Mouse (Mus musculus) ES-Bruce4 (cell line): ENCODE measurements at regions not wholly inside any gene's neighbourhood (a gene's known extent, or its start where the extent isn't known, plus 50 kb on each side); places are given as distances from the start of the nearest gene placed in this dataset.

ENCODE experiments used
- H3K27ac ChIP-seq: 2 replicates; pipeline ENCODE4 v1.5.1; 2012; ENCODE audit warnings: low read length, inconsistent platforms; ENCODE audit not compliant: insufficient read depth
- H3K27me3 ChIP-seq: 2 replicates; pipeline ENCODE4 v1.6.1; 2012; ENCODE audit warnings: mild to moderate bottlenecking, low read length, inconsistent platforms; ENCODE audit not compliant: control insufficient read depth, poor library complexity, insufficient read depth, severe bottlenecking
- H3K36me3 ChIP-seq: 2 replicates; pipeline ENCODE4 v1.6.1; 2012; ENCODE audit warnings: inconsistent platforms, mild to moderate bottlenecking, low read length, moderate library complexity; ENCODE audit not compliant: control insufficient read depth, poor library complexity, insufficient read depth, severe bottlenecking
- H3K4me1 ChIP-seq: one replicate; pipeline ENCODE4 v1.8.1; 2011; ENCODE audit warnings: low read length; ENCODE audit not compliant: control insufficient read depth, insufficient read depth
- H3K4me3 ChIP-seq: 2 replicates; pipeline ENCODE4 v1.5.1; 2011; ENCODE audit warnings: low read depth, mild to moderate bottlenecking, low read length
- H3K9ac ChIP-seq: 2 replicates; pipeline ENCODE4 v1.6.1; 2012; ENCODE audit warnings: low read depth, mild to moderate bottlenecking, inconsistent platforms; ENCODE audit not compliant: poor library complexity, severe bottlenecking
- H3K9me3 ChIP-seq: replicated peaks from 2 replicates; pipeline ENCODE4 v1.6.1; 2012; ENCODE audit warnings: mild to moderate bottlenecking, low read length, inconsistent platforms; ENCODE audit not compliant: control insufficient read depth, poor library complexity, insufficient read depth, severe bottlenecking
- CTCF ChIP-seq: IDR thresholded peaks from one replicate; pipeline ENCODE4 v1.8.1; 2011; ENCODE audit warnings: low read depth, low read length
- EP300 ChIP-seq: IDR thresholded peaks from 2 replicates; pipeline ENCODE4 v1.6.1; 2011; ENCODE audit warnings: low read depth, low read length; ENCODE audit not compliant: insufficient read depth
- POLR2A ChIP-seq: IDR thresholded peaks from one replicate; pipeline ENCODE4 v1.8.1; 2011; ENCODE audit warnings: low read length; ENCODE audit not compliant: insufficient read depth

- no peaks in the 10 kb centered on the region for H3K27me3 ChIP-seq
- H3K4me1 ChIP-seq = no peaks in the 10 kb centered on the region
- no peak overlapping the region for H3K4me3 ChIP-seq
- H3K9ac ChIP-seq = no peak overlapping the region
- H3K36me3 ChIP-seq = no peaks in the 10 kb centered on the region
- no peak for TF ChIP-seq POLR2A
- TF ChIP-seq CTCF = no peak
- no peak for TF ChIP-seq EP300
- H3K9me3 ChIP-seq = no peaks in the 10 kb centered on the region
- H3K27ac ChIP-seq = no peak overlapping the region
Observed at GRCm38 (mm10) chr12:13129677-13130082, 119.3 kb downstream of the Ddx1 start.

- Histone ChIP-seq H3K9me3 (no peaks in the 10 kb centered on the region), H3K27ac (no peak overlapping the region), H3K4me1 (no peaks in the 10 kb centered on the region), H3K27me3 (no peaks in the 10 kb centered on the region), H3K4me3 (no peak overlapping the region), H3K9ac (no peak overlapping the region), H3K36me3 (no peaks in the 10 kb centered on the region)
- no peak for TF ChIP-seq EP300
- no peak for TF ChIP-seq POLR2A
- no peak for TF ChIP-seq CTCF
Observed at GRCm38 (mm10) chr12:13127407-13127806, 121.6 kb downstream of the Ddx1 start.

DNA sequence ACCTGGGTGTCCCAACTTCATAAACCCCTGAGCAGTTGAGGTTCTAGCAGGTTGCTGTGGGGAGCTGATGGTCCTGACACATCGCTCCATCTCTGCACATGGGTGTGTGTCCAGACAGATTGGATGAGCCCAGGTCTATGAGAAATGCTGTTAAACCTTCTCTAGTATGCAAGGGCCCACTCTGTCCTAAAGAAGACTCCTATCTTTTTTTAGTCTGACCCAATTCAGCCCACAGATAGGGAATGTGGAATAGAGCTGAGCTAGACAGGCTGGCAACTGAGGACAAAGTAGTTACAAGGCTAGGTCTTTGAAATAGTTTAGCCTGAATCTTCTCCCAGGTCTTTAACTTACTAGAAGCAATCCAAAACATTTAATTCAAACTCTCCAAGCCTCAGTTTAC is 124.0 kb downstream of the Ddx1 start:
- no peak overlapping the region for H3K9ac ChIP-seq
- H3K4me1 ChIP-seq = no peaks in the 10 kb centered on the region
- H3K9me3 ChIP-seq = peaks cover 4% of the 10 kb centered on the region; the same call in 1 of the 2 replicates
- H3K36me3 ChIP-seq = no peaks in the 10 kb centered on the region
- no peak overlapping the region for H3K4me3 ChIP-seq
- no peak overlapping the region for H3K27ac ChIP-seq
- H3K27me3 ChIP-seq = no peaks in the 10 kb centered on the region
- no peak for TF ChIP-seq CTCF
- TF ChIP-seq EP300 = no peak
- no peak for TF ChIP-seq POLR2A

DNA sequence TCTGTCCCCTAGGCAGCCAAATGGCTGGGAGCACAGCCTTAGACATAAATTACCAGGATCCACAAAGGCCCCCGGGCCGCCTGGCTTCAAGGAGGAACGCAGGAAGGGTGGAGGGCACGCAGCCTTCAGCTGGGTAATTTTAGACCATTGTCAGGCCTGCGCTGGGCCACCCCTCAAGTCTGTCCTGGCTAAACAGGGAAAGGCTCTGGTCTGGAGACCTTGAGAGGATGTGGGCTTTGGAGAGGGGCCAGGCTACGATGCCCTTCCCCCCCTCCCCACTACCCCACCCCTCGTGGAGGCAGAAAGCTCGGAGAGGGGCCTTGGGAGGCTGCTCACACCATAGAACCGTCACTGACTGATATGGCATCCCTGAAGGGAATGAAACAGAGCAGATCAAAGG is 126.7 kb downstream of the Ddx1 start:
- Histone ChIP-seq H3K27me3 (no peaks in the 10 kb centered on the region), H3K36me3 (no peaks in the 10 kb centered on the region), H3K27ac (no peak overlapping the region), H3K9me3 (peaks cover 6% of the 10 kb centered on the region; the same call in 1 of the 2 replicates), H3K9ac (no peak overlapping the region), H3K4me1 (no peaks in the 10 kb centered on the region), H3K4me3 (no peak overlapping the region)
- TF ChIP-seq POLR2A (no peak), CTCF (no peak), EP300 (no peak)

- Histone ChIP-seq H3K36me3 (no peaks in the 10 kb centered on the region), H3K4me1 (no peaks in the 10 kb centered on the region), H3K4me3 (no peak overlapping the region), H3K9me3 (peaks cover 6% of the 10 kb centered on the region; the same call in 1 of the 2 replicates), H3K27me3 (no peaks in the 10 kb centered on the region), H3K27ac (no peak overlapping the region), H3K9ac (no peak overlapping the region)
- no peak for TF ChIP-seq POLR2A
- no peak for TF ChIP-seq EP300
- TF ChIP-seq CTCF = no peak
Observed at GRCm38 (mm10) chr12:13120581-13120980, 128.4 kb downstream of the Ddx1 start.

DNA sequence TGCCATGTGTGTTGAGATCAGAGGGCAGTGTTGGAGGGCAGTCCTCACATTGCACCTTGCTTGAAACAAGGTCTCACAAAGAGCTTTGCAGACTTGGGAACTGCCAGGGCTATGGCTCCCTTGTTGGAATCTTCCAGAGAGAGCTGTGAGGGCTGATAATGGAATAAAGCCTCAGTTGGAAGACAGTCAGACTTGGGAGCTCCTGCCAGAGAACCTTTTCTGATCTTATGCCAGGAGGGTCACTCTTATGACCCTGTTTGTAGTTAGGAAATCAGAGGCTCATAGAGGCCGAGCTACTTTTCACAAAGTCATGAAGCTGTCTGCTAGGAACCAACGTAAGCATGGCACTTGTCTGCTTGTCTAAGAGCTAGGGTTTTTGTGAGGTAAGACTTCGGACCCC is 129.4 kb downstream of the Ddx1 start:
- no peak overlapping the region for H3K27ac ChIP-seq
- TF ChIP-seq POLR2A (no peak), CTCF (no peak), EP300 (no peak)
- H3K36me3 ChIP-seq = no peaks in the 10 kb centered on the region
- peaks cover 6% of the 10 kb centered on the region; the same call in 1 of the 2 replicates for H3K9me3 ChIP-seq
- no peak overlapping the region for H3K9ac ChIP-seq
- H3K4me1 ChIP-seq = no peaks in the 10 kb centered on the region
- H3K4me3 ChIP-seq = no peak overlapping the region
- H3K27me3 ChIP-seq = no peaks in the 10 kb centered on the region
